Mouse (Mus musculus) monocyte, adult 5-6 weeks (primary cell): Measurements from ENCODE around the gene Limk2. TPM values are rescaled to one million over a fixed set of nuclear protein-coding genes. Genes with fewer than 3 reads are reported as not detected.

Source experiments
- ATAC-seq: fragments of 153-309, 156-312 bp; replicated peaks from 2 replicates; pipeline ENCODE4 v1.8.0; 2017; ENCODE audit warnings: mild to moderate bottlenecking; ENCODE audit not compliant: low TSS enrichment, insufficient number of reproducible peaks, severe bottlenecking, poor library complexity, low FRiP score
- total RNA-seq: library from RNA; stranded (forward); fragments of 200-1000, 200-491, 200-594 nt; gene quantifications from 3 replicates; pipeline ENCODE4 v1.2.3, GENCODE M21; 2017

Limk2 gene
- total RNA-seq, 1 experiment from 2014 or later = 19.9 TPM

- ATAC-seq = no peak
Observed at GRCm38 (mm10) chr11:3422242-3422641, 13.3 kb upstream of the Limk2 start.

GRCm38 (mm10) chr11:3418741-3419140 is 9.8 kb upstream of the Limk2 start:
- no peak for ATAC-seq

GRCm38 (mm10) chr11:3417795-3418194 is 8.8 kb upstream of the Limk2 start:
- ATAC-seq = no peak

- ATAC-seq = no peak
Observed at GRCm38 (mm10) chr11:3416399-3416798, 7.4 kb upstream of the Limk2 start.

GRCm38 (mm10) chr11:3412111-3412510 is 3.1 kb upstream of the Limk2 start:
- no peak for ATAC-seq

- ATAC-seq = peak; percentile 9; the same call in 1 of the 2 replicates
Observed at GRCm38 (mm10) chr11:3408131-3408996, 625 bp downstream of the Limk2 start.

- no peak for ATAC-seq
Observed at GRCm38 (mm10) chr11:3404287-3405047, 4.5 kb downstream of the Limk2 start.

- no peak for ATAC-seq
Observed at GRCm38 (mm10) chr11:3403024-3403423, 6.0 kb downstream of the Limk2 start.

GRCm38 (mm10) chr11:3398318-3398717 is 10.7 kb downstream of the Limk2 start:
- no peak for ATAC-seq

- no peak for ATAC-seq
Observed at GRCm38 (mm10) chr11:3396562-3396961, 12.4 kb downstream of the Limk2 start.

GRCm38 (mm10) chr11:3396091-3396490 is 12.9 kb downstream of the Limk2 start:
- ATAC-seq = no peak

GRCm38 (mm10) chr11:3394520-3394919 is 14.5 kb downstream of the Limk2 start:
- no peak for ATAC-seq

- no peak for ATAC-seq
Observed at GRCm38 (mm10) chr11:3392526-3392925, 16.5 kb downstream of the Limk2 start.

GRCm38 (mm10) chr11:3390789-3391188 is 18.2 kb downstream of the Limk2 start:
- no peak for ATAC-seq

- ATAC-seq = no peak
Observed at GRCm38 (mm10) chr11:3389996-3390395, 19.0 kb downstream of the Limk2 start.

GRCm38 (mm10) chr11:3387482-3388196 is 21.4 kb downstream of the Limk2 start:
- no peak for ATAC-seq

- peak; percentile 73 for ATAC-seq
Observed at GRCm38 (mm10) chr11:3386941-3387368, 22.0 kb downstream of the Limk2 start.

GRCm38 (mm10) chr11:3382602-3383594 is 26.1 kb downstream of the Limk2 start:
- 0 out of 2 replicates have a peak, but pooled peaks have one; percentile 14 for ATAC-seq
